Mouse (Mus musculus) C2C12 (cell line): ENCODE results near the gene Mon1a.

Experiments used
- CTCF ChIP-seq: IDR thresholded peaks from one replicate; pipeline ENCODE4 v1.5.1; 2011; ENCODE audit not compliant: control insufficient read depth, insufficient read depth, insufficient read length
- MAX ChIP-seq: IDR thresholded peaks from one replicate; pipeline ENCODE4 v1.6.1; 2011; ENCODE audit warnings: mild to moderate bottlenecking, control low read depth
- MYOD1 ChIP-seq: IDR thresholded peaks from one replicate; pipeline ENCODE4 v1.6.1; 2011; ENCODE audit warnings: low read depth; ENCODE audit not compliant: control insufficient read depth, insufficient read length
- USF1 ChIP-seq: IDR thresholded peaks from one replicate; pipeline ENCODE4 v1.6.1; 2011; ENCODE audit warnings: low read depth, mild to moderate bottlenecking, control low read depth, moderate library complexity

GRCm38 (mm10) chr9:107914764-107915420 is 26.9 kb downstream of the Mon1a start:
- no peak for TF ChIP-seq CTCF
- no peak for TF ChIP-seq MAX
- TF ChIP-seq USF1, result no peak
- no peak for TF ChIP-seq MYOD1
